Mouse (Mus musculus): ENCODE measurements around the gene Sparc. TPM values are rescaled to one million over a fixed set of nuclear protein-coding genes. Genes with fewer than 3 reads are reported as not detected.

Gene Sparc
- polyA plus RNA-seq (2015; fragmentation: Nextera tagmentation; extraction: Ambion mirVana), result 3,074 and 3,219 TPM in 2 replicates

DNA sequence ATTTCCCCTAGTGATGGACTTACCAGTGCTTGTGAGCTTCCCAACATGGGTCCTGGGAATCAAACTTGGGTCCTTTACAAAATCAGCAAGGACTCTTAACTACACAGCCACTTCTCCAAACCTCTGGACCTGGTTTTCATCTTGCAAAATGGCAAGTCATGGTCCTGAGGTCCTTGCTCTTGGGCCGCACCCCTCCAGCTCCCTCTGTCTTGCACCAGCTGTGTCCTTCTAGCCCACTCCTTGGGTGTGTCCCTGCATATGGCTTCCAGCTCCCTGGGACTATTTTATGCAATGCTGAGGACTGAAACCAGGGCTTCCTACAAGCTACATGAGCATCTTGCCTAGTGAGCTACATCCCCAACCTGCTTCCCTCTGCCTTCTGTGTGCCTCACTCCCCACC lies at the start of gene Sparc:
Gene Sparc (minus strand): TSS at position 206 of the 400 bp plus-strand sequence.
- no peaks in the 10 kb centered on the region for H3K36me3 ChIP-seq
- H3K9me3 ChIP-seq (replicated peaks), result no peaks in the 10 kb centered on the region
- H3K4me3 ChIP-seq (replicated peaks), result no peak within 1 kb of the TSS
- ATAC-seq (ENCODE audit: insufficient number of reproducible peaks, low FRiP score, low TSS enrichment, low read depth), result no peak
- H3K27me3 ChIP-seq, result no peaks in the 10 kb centered on the region
- peaks cover 38% of the 10 kb centered on the region for H3K4me1 ChIP-seq
- WGBS, result 92% methylated on average over 1 of the region's 1 CpGs
- H3K9ac ChIP-seq, result no peak within 1 kb of the TSS
- no peak within 1 kb of the TSS for H3K4me2 ChIP-seq (replicated peaks)
- peak within 1 kb of the TSS; percentile 79 for H3K27ac ChIP-seq (replicated peaks)

DNA sequence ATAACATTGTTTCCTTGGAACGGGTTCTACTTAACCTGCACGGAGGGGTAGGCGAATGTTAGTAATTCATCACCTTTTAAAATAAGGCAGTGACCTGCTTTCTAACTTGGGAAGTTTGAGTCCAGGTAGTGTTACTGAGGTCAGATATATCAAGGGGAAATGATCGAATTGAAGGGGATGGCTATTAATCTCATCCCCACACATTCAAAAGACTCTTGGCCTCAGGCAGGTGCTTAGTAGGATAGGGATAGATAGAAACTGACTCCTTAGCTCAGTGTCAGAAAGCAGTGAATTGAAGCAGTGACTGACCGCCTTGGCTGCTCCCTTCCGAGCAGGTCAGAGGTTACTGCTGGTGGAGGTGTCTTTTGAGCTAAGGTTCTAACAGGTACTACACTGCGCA lies 48.5 kb upstream of the Sparc start:
- Histone ChIP-seq H3K27ac (replicated peaks) (no peak overlapping the region), H3K9me3 (replicated peaks) (no peaks in the 10 kb centered on the region), H3K9ac (no peak overlapping the region), H3K4me3 (replicated peaks) (peak overlapping the region; percentile 65), H3K4me1 (peaks cover 24% of the 10 kb centered on the region), H3K27me3 (no peaks in the 10 kb centered on the region), H3K36me3 (peaks cover 16% of the 10 kb centered on the region; the same call in 1 of the 2 replicates), H3K4me2 (replicated peaks) (peak overlapping the region; percentile 79)
- WGBS, result 93% methylated on average over 7 of the region's 7 CpGs
- no peak for ATAC-seq (ENCODE audit: insufficient number of reproducible peaks, low FRiP score, low TSS enrichment, low read depth)

DNA sequence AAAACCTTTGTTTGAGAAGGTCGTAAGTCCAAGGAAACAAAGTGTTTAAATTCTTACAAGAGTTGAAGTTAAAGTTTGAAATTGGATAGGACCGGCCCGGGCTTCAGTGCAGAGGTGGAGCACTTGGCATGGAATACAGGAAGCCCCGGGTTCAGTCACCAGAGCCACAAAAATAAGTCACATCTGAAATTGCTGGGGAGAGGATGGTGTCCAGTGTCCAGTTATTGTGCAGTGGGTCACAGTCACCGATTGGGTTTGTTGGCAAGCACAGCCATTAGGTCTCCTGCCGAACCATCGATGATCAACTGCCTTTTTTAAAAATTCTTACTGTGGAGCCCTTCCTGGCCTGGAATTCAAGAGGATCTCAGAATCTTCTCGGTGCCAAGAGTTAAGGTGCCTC lies 47.8 kb upstream of the Sparc start:
- Histone ChIP-seq H3K4me1 (peaks cover 24% of the 10 kb centered on the region), H3K27me3 (no peaks in the 10 kb centered on the region), H3K4me3 (replicated peaks) (peak overlapping the region; percentile 65), H3K36me3 (peaks cover 16% of the 10 kb centered on the region; the same call in 1 of the 2 replicates), H3K27ac (replicated peaks) (no peak overlapping the region), H3K9me3 (replicated peaks) (no peaks in the 10 kb centered on the region), H3K9ac (peak overlapping the region; percentile 77; the same call in 1 of the 2 replicates), H3K4me2 (replicated peaks) (peak overlapping the region; percentile 79)
- 42% methylated on average over 8 of the region's 8 CpGs for WGBS
- no peak for ATAC-seq (ENCODE audit: insufficient number of reproducible peaks, low FRiP score, low TSS enrichment, low read depth)

DNA sequence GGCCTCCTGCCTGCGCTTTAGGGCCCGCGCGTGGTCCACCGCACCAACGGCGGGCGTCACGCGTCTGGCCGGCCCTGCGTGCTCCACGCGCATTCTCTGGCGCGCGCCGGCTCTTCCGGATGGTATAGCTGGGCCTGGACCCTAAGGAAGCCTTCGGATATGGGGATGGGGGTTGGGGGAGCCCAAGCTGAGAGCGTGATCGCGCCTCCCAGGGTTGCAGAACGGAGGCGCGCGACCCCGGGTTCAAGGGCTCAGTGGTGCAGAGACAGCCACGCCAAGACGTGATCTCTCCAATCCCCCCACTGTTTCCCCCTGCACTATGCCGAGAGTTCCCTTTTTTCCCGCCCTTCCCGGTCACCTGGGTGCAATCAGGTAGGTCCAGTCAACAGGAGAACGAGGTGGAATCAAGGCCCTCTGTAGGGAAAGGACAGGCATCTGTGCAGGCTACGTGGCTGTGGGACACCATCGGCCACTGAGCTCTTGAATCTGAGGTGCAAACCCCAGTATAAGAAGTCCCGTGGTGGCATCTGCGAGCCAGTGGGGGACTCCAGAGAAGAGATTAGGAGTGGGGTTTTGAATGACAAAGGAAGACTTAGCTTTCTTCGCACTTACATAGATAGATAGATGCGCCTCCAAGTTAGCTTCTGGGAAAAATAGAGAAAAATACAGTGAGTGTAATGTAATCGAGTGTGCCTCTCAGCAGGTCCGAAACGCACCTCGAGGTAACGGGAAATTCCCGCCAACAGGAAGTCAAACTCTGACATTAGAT lies 47.1 kb upstream of the Sparc start:
- peak; percentile 15; the same call in 1 of the 2 replicates for ATAC-seq (ENCODE audit: insufficient number of reproducible peaks, low FRiP score, low TSS enrichment, low read depth)
- no peaks in the 10 kb centered on the region for H3K27me3 ChIP-seq

DNA sequence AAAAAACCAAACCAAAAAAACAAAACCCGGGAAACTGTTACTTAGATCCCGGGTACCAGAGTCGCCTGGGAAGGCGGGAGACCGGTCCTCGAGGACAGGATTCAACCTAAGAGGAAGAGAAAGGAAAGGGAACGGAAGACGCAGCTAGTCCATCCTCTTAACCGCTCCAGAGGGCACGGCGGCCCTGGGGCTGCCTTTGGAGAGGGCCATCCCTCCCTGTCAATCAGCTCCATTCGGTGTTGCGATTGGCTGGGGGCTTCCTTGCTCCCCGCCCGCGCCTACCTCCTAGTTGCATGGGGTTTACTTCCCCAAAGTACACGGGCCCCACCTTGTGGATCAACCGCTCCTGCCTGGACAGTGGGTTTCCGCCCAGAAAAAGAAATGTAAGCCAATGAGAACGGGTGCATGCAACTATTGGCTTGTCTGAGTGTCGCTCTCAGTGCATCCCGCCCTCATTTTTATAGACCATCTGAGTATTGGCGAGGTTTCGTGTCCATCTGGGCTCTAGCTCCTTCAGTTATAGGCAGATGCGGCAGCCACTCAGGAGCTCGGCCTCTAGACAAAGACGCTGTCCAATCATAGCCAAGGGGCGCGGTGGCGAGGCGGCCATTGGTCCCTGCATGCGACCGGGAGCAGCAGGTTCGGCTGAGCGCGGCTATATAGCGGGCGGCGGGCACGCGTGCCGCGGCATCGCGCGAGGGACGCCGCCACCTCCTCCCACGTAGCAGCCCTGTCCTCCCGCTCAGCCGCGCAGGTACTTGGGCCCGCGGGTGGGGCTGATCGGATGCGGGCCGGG lies 46.3 kb upstream of the Sparc start, which contains the start of gene G3bp1:
Gene G3bp1 (plus strand): TSS at position 638 of the 796 bp plus-strand sequence.
- Histone ChIP-seq H3K4me2 (replicated peaks) (peak within 1 kb of the TSS; percentile 79), H3K27me3 (no peaks in the 10 kb centered on the region), H3K9me3 (replicated peaks) (no peaks in the 10 kb centered on the region), H3K4me3 (replicated peaks) (peak within 1 kb of the TSS; percentile 65), H3K9ac (peak within 1 kb of the TSS; percentile 77), H3K27ac (replicated peaks) (peak within 1 kb of the TSS; percentile 92), H3K4me1 (peaks cover 24% of the 10 kb centered on the region), H3K36me3 (peaks cover 12% of the 10 kb centered on the region; the same call in 1 of the 2 replicates)
- WGBS, result under 1% methylated on average over 57 of the region's 57 CpGs
- ATAC-seq (ENCODE audit: insufficient number of reproducible peaks, low FRiP score, low TSS enrichment, low read depth), result peak; percentile 98

More for the DNA sequence above, 47.1 kb upstream of the Sparc start:
- no peaks in the 10 kb centered on the region for H3K9me3 ChIP-seq (replicated peaks)
- H3K4me2 ChIP-seq (replicated peaks), result peak overlapping the region; percentile 79
- peaks cover 16% of the 10 kb centered on the region; the same call in 1 of the 2 replicates for H3K36me3 ChIP-seq
- peak overlapping the region; percentile 77 for H3K9ac ChIP-seq
- peaks cover 24% of the 10 kb centered on the region for H3K4me1 ChIP-seq
- H3K27ac ChIP-seq (replicated peaks), result peak overlapping the region; percentile 79
- H3K4me3 ChIP-seq (replicated peaks), result peak overlapping the region; percentile 65
- under 1% methylated on average over 46 of the region's 46 CpGs for WGBS

DNA sequence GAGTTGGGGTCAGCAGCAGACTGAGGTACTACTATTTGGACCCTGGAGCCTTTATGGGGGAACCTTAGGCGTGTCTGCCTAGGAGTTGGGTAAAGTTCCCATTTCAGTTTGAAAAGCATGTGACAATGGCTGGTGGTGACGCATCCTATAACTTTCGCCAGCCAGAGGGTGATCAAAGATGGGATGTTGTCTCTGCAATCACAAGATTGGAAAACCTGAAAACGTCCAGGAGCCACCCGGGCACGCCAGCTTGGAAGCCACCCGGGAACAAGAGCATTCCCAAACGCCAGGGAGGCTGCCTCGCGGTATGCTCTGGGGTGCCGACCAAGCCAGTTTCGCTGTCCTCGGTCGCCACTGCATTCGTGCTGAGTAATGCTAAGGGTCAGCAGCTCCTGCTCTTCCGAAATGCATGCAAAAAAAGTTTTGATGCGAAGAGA lies 45.6 kb upstream of the Sparc start:
- 3% methylated on average over 17 of the region's 17 CpGs for WGBS
- peak overlapping the region; percentile 29 for H3K9ac ChIP-seq
- H3K27ac ChIP-seq (replicated peaks), result peak overlapping the region; percentile 92
- ATAC-seq (ENCODE audit: insufficient number of reproducible peaks, low FRiP score, low TSS enrichment, low read depth), result no peak
- H3K4me1 ChIP-seq, result peaks cover 24% of the 10 kb centered on the region
- H3K36me3 ChIP-seq, result peaks cover 8% of the 10 kb centered on the region; the same call in 1 of the 2 replicates
- no peaks in the 10 kb centered on the region for H3K9me3 ChIP-seq (replicated peaks)
- no peaks in the 10 kb centered on the region for H3K27me3 ChIP-seq
- H3K4me3 ChIP-seq (replicated peaks), result peak overlapping the region; percentile 65
- peak overlapping the region; percentile 77 for H3K4me2 ChIP-seq (replicated peaks)

DNA sequence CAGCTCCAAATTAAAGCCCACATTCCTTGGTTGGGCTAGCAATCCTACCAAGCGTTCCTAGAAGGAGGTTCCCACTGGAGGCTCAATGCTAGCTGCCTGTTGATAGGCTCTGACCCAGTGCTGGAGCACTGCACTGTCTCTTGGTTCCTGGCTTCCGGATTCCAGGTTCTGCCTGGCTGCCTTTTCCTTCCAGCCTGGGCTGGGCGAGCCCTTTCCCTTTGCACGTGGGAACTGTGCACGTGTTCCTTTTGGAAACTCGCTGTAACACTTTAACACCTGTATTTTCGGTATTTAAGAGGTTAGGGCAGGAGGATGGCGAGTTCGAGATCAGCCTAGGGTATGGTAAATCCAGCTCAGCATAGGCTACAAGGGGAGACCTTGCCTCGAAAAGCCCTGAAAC lies 45.0 kb upstream of the Sparc start:
- H3K27ac ChIP-seq (replicated peaks), result peak overlapping the region; percentile 92
- ATAC-seq (ENCODE audit: insufficient number of reproducible peaks, low FRiP score, low TSS enrichment, low read depth), result no peak
- H3K4me1 ChIP-seq, result peaks cover 19% of the 10 kb centered on the region; the same call in 1 of the 2 replicates
- peaks cover 6% of the 10 kb centered on the region; the same call in 1 of the 2 replicates for H3K36me3 ChIP-seq
- 75% methylated on average over 10 of the region's 10 CpGs for WGBS
- 0 out of 2 replicates have a peak overlapping the region, but pooled peaks have one; percentile 29 for H3K9ac ChIP-seq
- no peaks in the 10 kb centered on the region for H3K27me3 ChIP-seq
- peak overlapping the region; percentile 65 for H3K4me3 ChIP-seq (replicated peaks)
- H3K4me2 ChIP-seq (replicated peaks), result peak overlapping the region; percentile 77
- no peaks in the 10 kb centered on the region for H3K9me3 ChIP-seq (replicated peaks)

DNA sequence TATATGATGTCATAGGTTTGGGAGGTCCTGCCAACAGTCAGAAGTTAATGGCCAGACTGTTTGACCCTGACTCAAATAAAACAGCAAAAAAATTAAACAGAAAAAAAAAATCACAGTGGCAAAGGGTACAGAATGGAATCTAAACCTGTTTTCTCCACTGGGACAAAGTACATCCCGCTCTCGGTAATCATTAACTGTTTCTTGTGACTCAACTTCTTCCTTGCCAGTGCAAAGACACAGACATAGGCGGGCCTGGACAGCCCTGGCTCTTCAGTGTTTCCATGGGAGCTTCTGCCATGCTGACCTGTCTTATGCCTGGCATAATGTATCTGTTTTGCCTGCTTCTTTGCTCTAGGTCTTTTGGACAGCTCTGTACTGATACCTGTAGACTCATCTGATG lies 42.2 kb upstream of the Sparc start:
- H3K27me3 ChIP-seq, result no peaks in the 10 kb centered on the region
- H3K4me3 ChIP-seq (replicated peaks), result no peak overlapping the region
- ATAC-seq (ENCODE audit: insufficient number of reproducible peaks, low FRiP score, low TSS enrichment, low read depth), result no peak
- WGBS, result 81% methylated on average over 3 of the region's 3 CpGs
- H3K4me2 ChIP-seq (replicated peaks), result no peak overlapping the region
- H3K9ac ChIP-seq, result no peak overlapping the region
- H3K27ac ChIP-seq (replicated peaks), result no peak overlapping the region
- peaks cover 16% of the 10 kb centered on the region for H3K4me1 ChIP-seq
- no peaks in the 10 kb centered on the region for H3K9me3 ChIP-seq (replicated peaks)
- H3K36me3 ChIP-seq, result no peaks in the 10 kb centered on the region

DNA sequence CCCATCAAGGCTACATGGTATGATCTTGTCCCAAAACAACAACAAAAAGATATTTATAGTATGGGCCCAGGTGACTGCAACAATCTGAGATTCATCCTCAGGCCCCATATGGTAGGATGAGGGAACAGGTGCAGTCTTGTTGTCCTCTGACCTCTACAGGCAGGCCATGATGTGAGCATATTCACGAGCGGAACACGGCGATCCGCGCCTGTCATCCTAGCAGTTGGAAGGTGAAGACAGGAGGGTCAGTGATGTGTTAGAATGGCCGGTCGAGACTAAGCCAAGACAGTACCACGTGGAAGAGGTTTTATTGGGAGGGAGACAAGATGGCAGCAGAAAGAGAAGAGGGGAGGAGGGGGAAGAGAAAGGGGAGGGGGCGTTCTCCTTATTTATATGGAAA lies 41.7 kb upstream of the Sparc start:
- Histone ChIP-seq H3K4me3 (replicated peaks) (no peak overlapping the region), H3K27ac (replicated peaks) (no peak overlapping the region), H3K4me1 (peaks cover 20% of the 10 kb centered on the region), H3K4me2 (replicated peaks) (no peak overlapping the region), H3K27me3 (no peaks in the 10 kb centered on the region), H3K9me3 (replicated peaks) (no peaks in the 10 kb centered on the region), H3K36me3 (no peaks in the 10 kb centered on the region), H3K9ac (no peak overlapping the region)
- no peak for ATAC-seq (ENCODE audit: insufficient number of reproducible peaks, low FRiP score, low TSS enrichment, low read depth)
- 86% methylated on average over 10 of the region's 10 CpGs for WGBS

DNA sequence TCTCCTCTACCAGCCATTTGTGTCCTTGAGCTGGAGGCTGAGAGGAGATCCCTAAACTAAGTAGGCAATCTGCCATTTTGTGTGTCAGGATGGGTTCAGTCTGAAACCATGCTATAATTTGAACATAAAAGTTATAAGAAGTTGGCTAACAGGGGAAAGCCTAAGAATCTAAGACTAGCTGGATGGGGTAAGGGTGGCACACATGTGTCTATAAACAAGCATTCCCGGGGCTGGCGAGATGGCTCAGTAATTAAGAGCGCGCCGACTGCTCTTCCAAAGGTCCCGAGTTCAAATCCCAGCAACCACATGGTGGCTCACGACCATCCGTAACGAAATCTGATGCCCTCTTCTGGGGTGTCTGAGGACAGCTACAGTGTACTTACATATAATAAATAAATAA lies 39.2 kb upstream of the Sparc start:
- no peak overlapping the region for H3K4me2 ChIP-seq (replicated peaks)
- no peaks in the 10 kb centered on the region for H3K9me3 ChIP-seq (replicated peaks)
- H3K27ac ChIP-seq (replicated peaks), result no peak overlapping the region
- ATAC-seq (ENCODE audit: insufficient number of reproducible peaks, low FRiP score, low TSS enrichment, low read depth), result no peak
- 94% methylated on average over 9 of the region's 9 CpGs for WGBS
- H3K4me3 ChIP-seq (replicated peaks), result no peak overlapping the region
- no peak overlapping the region for H3K9ac ChIP-seq
- H3K4me1 ChIP-seq, result peaks cover 20% of the 10 kb centered on the region
- H3K36me3 ChIP-seq, result no peaks in the 10 kb centered on the region
- H3K27me3 ChIP-seq, result no peaks in the 10 kb centered on the region

All from embryonic facial prominence, embryonic 15.5 days (tissue).